Mouse (Mus musculus) CD4-positive, CD25-positive, alpha-beta regulatory T cell (primary cell): ENCODE measurements around the gene Gpr183. TPM values are rescaled to one million over a fixed set of nuclear protein-coding genes. Genes with fewer than 3 reads are reported as not detected.

ENCODE experiments used
- polyA plus RNA-seq: library from polyadenylated mRNA; unstranded; fragments of 100-300 nt; shearing (Covaris generic); gene quantifications from one replicate; pipeline ENCODE4 v1.2.1, GENCODE M21; 2017

The Gpr183 gene
- polyA plus RNA-seq = 74.9 TPM

DNA sequence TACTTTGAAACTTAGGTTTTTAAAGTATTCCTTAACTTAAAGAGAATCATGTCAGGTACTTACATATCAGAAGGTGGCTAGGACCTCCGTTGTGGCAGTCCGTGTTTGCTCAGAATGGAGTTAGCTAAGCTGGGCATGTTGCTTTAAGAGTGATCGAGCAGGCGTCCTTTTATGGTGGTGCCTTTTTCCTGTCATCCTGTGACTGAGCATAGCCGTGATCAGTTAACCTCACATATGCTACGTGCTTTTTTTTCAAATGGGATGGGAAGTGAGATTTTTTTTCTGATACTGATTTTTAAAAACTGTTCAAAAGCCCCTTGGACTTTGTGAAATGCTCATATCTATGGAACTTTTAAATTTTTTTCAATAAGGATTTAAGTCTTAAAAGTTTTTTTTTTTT, at the start of gene Gpr183:
Gene Gpr183, minus strand, starts transcription at position 206 of the 400 bp plus-strand sequence.

DNA sequence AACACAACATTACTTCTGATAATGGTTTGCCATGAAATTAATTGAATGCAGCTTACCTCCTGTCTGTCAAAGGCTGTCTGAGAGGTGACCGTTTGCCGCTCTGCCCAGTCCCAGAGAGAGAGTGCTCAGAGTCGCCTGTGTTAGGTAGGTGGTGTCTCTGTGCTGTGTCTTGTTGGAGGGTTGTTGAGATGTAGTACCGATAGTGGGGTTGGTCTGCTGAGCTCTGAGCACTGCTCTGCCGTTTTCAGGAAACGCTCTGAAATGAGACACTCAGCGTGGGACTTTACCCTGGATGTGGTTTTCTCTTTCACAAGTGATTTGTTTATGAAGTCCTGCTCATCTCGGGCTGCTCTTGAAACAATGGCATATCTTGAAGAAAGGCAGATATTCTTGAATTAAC, 49.4 kb downstream of the Gpr183 start, which contains the start of gene Gpr18:
Gene Gpr18, minus strand, starts transcription at position 161 of the 400 bp plus-strand sequence.

Other genes starting within 250 kb of the Gpr183 start
- gene Dock9, start 167.4 kb downstream of the Gpr183 start, polyA plus RNA-seq = 7.3 TPM
- 189 TPM for gene Ubac2, start 86.6 kb downstream of the Gpr183 start, polyA plus RNA-seq
- 97.4 TPM for gene Gpr18, start 49.4 kb downstream of the Gpr183 start, polyA plus RNA-seq
- gene Timm8a2, start 69.5 kb upstream of the Gpr183 start, polyA plus RNA-seq = 0.19 TPM
- 168 TPM for gene Tm9sf2, start 141.8 kb upstream of the Gpr183 start, polyA plus RNA-seq
- gene Clybl, start 216.5 kb upstream of the Gpr183 start, polyA plus RNA-seq = 11.2 TPM